Mouse (Mus musculus) intestine, embryonic 15.5 days (tissue): ENCODE measurements at regions not wholly inside any gene's neighbourhood (a gene's known extent, or its start where the extent isn't known, plus 50 kb on each side); places are given as distances from the start of the nearest gene placed in this dataset.

Source experiments
- ATAC-seq: fragments of 200-750 bp; cut with Nextera tagmentation; 2 replicates; pipeline ENCODE4 v1.8.0; 2017; ENCODE audit warnings: moderate TSS enrichment, moderate library complexity
- H3K27ac ChIP-seq: fragments of 300-500 bp; sonication (generic); 2 replicates; pipeline ENCODE4 v1.5.1; 2015; ENCODE audit warnings: mild to moderate bottlenecking, inconsistent platforms
- H3K27me3 ChIP-seq: fragments of 300-500 bp; sonication (generic); replicated peaks from 2 replicates; pipeline ENCODE4 v1.6.1; 2015; ENCODE audit warnings: inconsistent platforms
- H3K36me3 ChIP-seq: fragments of 300-500 bp; sonication (generic); 2 replicates; pipeline ENCODE4 v1.6.1; 2015; ENCODE audit warnings: inconsistent platforms
- H3K4me1 ChIP-seq: fragments of 300-500 bp; sonication (generic); replicated peaks from 2 replicates; pipeline ENCODE4 v1.6.1; 2015; ENCODE audit warnings: inconsistent platforms
- H3K4me2 ChIP-seq: fragments of 300-500 bp; sonication (generic); replicated peaks from 2 replicates; pipeline ENCODE4 v1.6.1; 2015; ENCODE audit warnings: mild to moderate bottlenecking, inconsistent platforms
- H3K4me3 ChIP-seq: fragments of 300-500 bp; sonication (generic); replicated peaks from 2 replicates; pipeline ENCODE4 v1.5.1; 2015; ENCODE audit warnings: inconsistent platforms
- H3K9ac ChIP-seq: fragments of 300-500 bp; sonication (generic); 2 replicates; pipeline ENCODE4 v1.6.1; 2015; ENCODE audit warnings: inconsistent platforms
- H3K9me3 ChIP-seq: fragments of 300-500 bp; sonication (generic); 2 replicates; pipeline ENCODE4 v1.6.1; 2016; ENCODE audit warnings: inconsistent platforms
- WGBS: fragments of 180-500 bp; shearing (Covaris S2); methylation state at CpG from one replicate; pipeline ENCODE4 v1.1.7; 2015; 5-methylcytosine and 5-hydroxymethylcytosine counted together

- Histone ChIP-seq H3K4me1 (peaks cover 37% of the 10 kb centered on the region), H3K9me3 (no peaks in the 10 kb centered on the region), H3K4me3 (no peak overlapping the region), H3K36me3 (no peaks in the 10 kb centered on the region), H3K27me3 (no peaks in the 10 kb centered on the region), H3K27ac (0 out of 2 replicates have a peak overlapping the region, but pooled peaks have one; percentile 5), H3K4me2 (no peak overlapping the region), H3K9ac (no peak overlapping the region)
- no peak; the same call in 1 of the 2 replicates for ATAC-seq
- 63% methylated on average over 16 of the region's 16 CpGs for WGBS
Observed at GRCm38 (mm10) chr17:84083307-84084263, 104.2 kb downstream of the Zfp36l2 start.

DNA sequence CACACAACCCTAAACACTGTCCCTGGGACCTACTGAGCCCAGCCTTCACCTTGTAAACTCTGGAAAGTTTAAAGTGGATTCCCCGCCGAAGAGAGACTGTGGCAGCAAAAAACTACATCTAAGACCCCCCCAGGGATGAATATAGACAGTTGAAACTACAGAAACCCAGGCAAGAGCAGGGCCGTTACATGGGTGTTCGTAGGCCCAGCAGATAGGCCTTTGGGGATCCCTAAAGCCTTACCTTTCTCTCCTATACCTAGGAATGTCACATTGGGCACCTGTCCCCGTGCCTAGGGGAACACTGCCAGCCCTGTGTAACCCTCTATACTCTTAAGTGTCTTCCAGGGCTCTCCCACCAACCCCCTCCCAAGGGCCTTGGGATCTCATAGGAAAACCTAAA is 105.2 kb downstream of the Zfp36l2 start:
- 92% methylated on average over 5 of the region's 5 CpGs for WGBS
- Histone ChIP-seq H3K4me1 (peaks cover 37% of the 10 kb centered on the region), H3K4me3 (no peak overlapping the region), H3K4me2 (no peak overlapping the region), H3K27ac (peak overlapping the region; percentile 33; the same call in 1 of the 2 replicates), H3K9me3 (no peaks in the 10 kb centered on the region), H3K36me3 (no peaks in the 10 kb centered on the region), H3K9ac (no peak overlapping the region), H3K27me3 (no peaks in the 10 kb centered on the region)
- ATAC-seq, result no peak

DNA sequence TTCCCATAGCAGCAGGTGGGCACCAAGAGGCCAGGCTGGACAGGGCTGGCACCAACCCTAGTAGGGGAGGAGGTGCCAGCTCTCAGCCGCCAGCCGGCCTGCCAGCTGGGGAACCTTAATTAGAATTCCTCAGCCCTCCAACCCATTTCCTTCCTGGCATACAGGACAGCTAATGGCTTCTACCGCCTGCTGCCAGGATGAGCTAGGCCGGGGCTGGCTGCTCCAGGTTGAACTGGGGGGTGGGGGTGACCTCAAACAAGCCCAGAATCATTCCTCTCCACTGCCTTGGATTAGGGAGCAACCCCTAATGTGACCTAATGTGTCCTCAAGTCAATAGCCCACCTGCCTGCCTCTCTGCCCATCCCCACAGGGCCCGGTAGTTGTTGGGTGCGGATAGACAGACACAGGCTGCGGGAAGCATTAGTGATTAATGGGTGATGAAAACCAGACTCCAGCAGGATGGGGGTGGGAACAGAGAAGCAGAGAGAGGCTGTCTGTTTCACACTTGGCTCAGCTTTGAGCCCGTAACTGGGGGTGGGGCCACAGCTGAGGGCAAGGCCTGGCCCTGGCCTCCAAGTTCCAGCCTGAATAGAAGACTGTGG is 105.9 kb downstream of the Zfp36l2 start:
- Histone ChIP-seq H3K4me2 (no peak overlapping the region), H3K27ac (peak overlapping the region; percentile 36), H3K27me3 (no peaks in the 10 kb centered on the region), H3K9ac (no peak overlapping the region), H3K36me3 (no peaks in the 10 kb centered on the region), H3K4me1 (peaks cover 37% of the 10 kb centered on the region), H3K4me3 (no peak overlapping the region), H3K9me3 (no peaks in the 10 kb centered on the region)
- ATAC-seq, result peak; percentile 56
- WGBS, result 37% methylated on average over 8 of the region's 8 CpGs

- Histone ChIP-seq H3K9ac (no peak overlapping the region), H3K36me3 (no peaks in the 10 kb centered on the region), H3K9me3 (no peaks in the 10 kb centered on the region), H3K27ac (peak overlapping the region; percentile 57), H3K4me1 (peaks cover 14% of the 10 kb centered on the region), H3K4me2 (no peak overlapping the region), H3K27me3 (no peaks in the 10 kb centered on the region), H3K4me3 (no peak overlapping the region)
- 68% methylated on average over 3 of the region's 3 CpGs for WGBS
- ATAC-seq, result no peak
Observed at GRCm38 (mm10) chr17:84075081-84075938, 112.4 kb downstream of the Zfp36l2 start.

- ATAC-seq, result peak; percentile 48; the same call in 1 of the 2 replicates
- Histone ChIP-seq H3K4me2 (no peak overlapping the region), H3K9ac (no peak overlapping the region), H3K4me1 (peaks cover 10% of the 10 kb centered on the region), H3K9me3 (no peaks in the 10 kb centered on the region), H3K27me3 (no peaks in the 10 kb centered on the region), H3K27ac (peak overlapping the region; percentile 57), H3K36me3 (no peaks in the 10 kb centered on the region), H3K4me3 (no peak overlapping the region)
- 66% methylated on average over 10 of the region's 10 CpGs for WGBS
Observed at GRCm38 (mm10) chr17:84074000-84074782, 113.6 kb downstream of the Zfp36l2 start.

DNA sequence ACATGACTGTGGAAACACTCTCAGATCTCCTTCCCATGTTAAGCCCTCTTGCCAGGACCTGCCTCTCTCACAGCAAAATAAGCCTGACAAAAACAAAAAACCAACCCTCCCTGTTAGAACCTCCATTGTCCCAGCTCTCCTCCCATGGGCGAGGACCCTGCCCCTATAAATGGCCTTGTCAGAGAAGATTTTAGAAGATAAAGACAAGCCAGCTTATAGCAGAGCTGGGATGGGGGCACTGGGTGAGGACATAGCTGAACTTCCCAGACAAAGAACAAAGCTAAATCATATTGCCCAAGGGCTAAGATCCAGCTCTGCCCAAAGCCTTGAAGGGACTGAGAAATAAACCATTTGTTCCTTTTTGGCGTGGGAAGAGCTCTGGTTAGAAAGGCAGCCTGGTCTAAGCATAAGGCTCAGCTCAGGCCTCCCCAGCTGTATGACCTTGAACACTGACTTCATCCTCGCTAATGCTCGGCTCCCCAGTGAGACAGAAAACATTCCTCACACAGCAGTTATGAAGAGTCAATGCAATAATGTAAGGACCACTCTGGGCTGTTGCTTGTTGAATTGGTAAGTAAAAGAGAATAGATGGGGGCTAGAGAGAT is 115.2 kb downstream of the Zfp36l2 start:
- Histone ChIP-seq H3K4me1 (peaks cover 10% of the 10 kb centered on the region), H3K27ac (peak overlapping the region; percentile 29), H3K4me2 (no peak overlapping the region), H3K9ac (no peak overlapping the region), H3K4me3 (no peak overlapping the region), H3K9me3 (no peaks in the 10 kb centered on the region), H3K27me3 (no peaks in the 10 kb centered on the region), H3K36me3 (no peaks in the 10 kb centered on the region)
- WGBS, result 40% methylated on average over 4 of the region's 4 CpGs
- peak; percentile 55 for ATAC-seq

DNA sequence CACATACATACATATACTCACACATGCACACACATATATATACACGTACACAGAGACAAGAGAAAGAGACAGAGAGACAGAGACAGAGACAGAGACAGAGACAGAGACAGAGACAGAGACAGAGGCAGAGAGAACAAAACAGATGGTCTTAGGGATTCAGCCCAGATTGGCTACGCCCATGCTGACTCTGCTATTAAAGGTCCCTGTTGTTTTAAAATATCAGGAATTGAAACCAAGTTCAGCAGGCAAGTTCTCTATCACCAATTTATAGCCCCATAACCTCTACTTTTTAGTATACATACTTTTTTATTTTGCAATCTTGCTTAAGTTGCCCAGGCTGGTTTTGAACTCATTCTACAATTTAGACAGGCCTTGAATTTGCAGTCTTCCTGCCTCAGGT is 115.9 kb downstream of the Zfp36l2 start:
- Histone ChIP-seq H3K27ac (peak overlapping the region; percentile 29; the same call in 1 of the 2 replicates), H3K4me1 (peaks cover 10% of the 10 kb centered on the region), H3K4me3 (no peak overlapping the region), H3K27me3 (no peaks in the 10 kb centered on the region), H3K9ac (no peak overlapping the region), H3K9me3 (no peaks in the 10 kb centered on the region), H3K4me2 (no peak overlapping the region), H3K36me3 (no peaks in the 10 kb centered on the region)
- no peak for ATAC-seq
- WGBS, result 85% methylated on average over 2 of the region's 2 CpGs

- Histone ChIP-seq H3K36me3 (no peaks in the 10 kb centered on the region), H3K9me3 (no peaks in the 10 kb centered on the region), H3K27me3 (no peaks in the 10 kb centered on the region), H3K27ac (no peak overlapping the region), H3K4me1 (peaks cover 10% of the 10 kb centered on the region), H3K9ac (no peak overlapping the region), H3K4me3 (no peak overlapping the region), H3K4me2 (no peak overlapping the region)
- no peak for ATAC-seq
- 78% methylated on average over 3 of the region's 3 CpGs for WGBS
Observed at GRCm38 (mm10) chr17:84070596-84070995, 117.2 kb downstream of the Zfp36l2 start.

DNA sequence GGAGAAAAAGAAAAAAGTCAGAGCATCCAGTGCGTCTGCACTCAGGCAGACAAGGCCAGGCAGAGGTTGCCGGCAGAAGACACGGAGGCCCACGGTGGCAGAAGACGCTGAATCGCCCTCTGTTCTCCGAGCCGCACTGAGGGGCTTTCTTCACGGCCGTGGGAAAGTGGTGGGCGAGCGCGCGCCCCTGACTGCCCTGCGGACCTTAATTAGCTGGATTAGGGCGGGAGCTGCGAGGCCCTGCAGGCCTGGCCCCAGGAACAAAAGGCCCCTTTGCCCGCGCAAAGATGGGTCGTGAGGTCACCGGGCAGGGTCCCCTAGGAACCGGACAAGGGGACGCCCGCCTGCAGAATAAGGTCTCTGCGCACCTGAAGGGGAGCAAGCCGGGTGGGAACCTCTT is 120.6 kb downstream of the Zfp36l2 start:
- H3K4me1 ChIP-seq, result 0 out of 2 replicates have a peak, but pooled peaks cover 2% of the 10 kb centered on the region
- H3K9me3 ChIP-seq, result no peaks in the 10 kb centered on the region
- WGBS, result 74% methylated on average over 26 of the region's 26 CpGs
- H3K27ac ChIP-seq, result no peak overlapping the region
- no peak overlapping the region for H3K9ac ChIP-seq
- no peaks in the 10 kb centered on the region for H3K36me3 ChIP-seq
- no peak for ATAC-seq
- H3K4me2 ChIP-seq, result no peak overlapping the region
- no peak overlapping the region for H3K4me3 ChIP-seq
- H3K27me3 ChIP-seq, result no peaks in the 10 kb centered on the region

DNA sequence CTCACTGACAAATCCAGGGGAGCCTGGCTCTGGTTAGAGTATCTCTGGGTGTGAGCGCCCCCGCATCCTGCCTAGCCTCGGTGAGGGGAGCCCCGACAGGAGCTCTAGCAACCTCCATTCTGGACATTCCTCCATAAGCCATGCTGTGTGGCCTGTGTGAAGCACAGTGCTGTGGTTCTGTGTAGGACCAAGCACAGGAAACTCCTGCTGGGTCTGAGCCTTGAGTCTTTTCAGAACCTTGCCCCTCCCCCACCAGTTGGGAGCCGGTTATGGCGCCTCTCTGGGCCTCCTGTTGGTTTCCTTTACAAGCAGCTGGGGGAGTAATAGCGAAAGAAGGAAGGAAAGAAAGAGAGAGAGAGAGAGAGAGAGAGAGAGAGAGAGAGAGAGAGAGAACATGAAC is 124.0 kb downstream of the Zfp36l2 start:
- Histone ChIP-seq H3K27ac (no peak overlapping the region), H3K9ac (no peak overlapping the region), H3K27me3 (no peaks in the 10 kb centered on the region), H3K4me1 (peaks cover 6% of the 10 kb centered on the region; the same call in 1 of the 2 replicates), H3K4me3 (no peak overlapping the region), H3K36me3 (no peaks in the 10 kb centered on the region), H3K9me3 (no peaks in the 10 kb centered on the region), H3K4me2 (no peak overlapping the region)
- WGBS, result 58% methylated on average over 7 of the region's 7 CpGs
- ATAC-seq, result no peak

GRCm38 (mm10) chr17:84061621-84062020 is 126.1 kb downstream of the Zfp36l2 start:
- H3K27ac ChIP-seq, result no peak overlapping the region
- 54% methylated on average over 6 of the region's 6 CpGs for WGBS
- ATAC-seq, result peak; percentile 64
- H3K4me1 ChIP-seq, result peaks cover 13% of the 10 kb centered on the region; the same call in 1 of the 2 replicates
- no peaks in the 10 kb centered on the region for H3K36me3 ChIP-seq
- no peak overlapping the region for H3K4me3 ChIP-seq
- H3K27me3 ChIP-seq, result no peaks in the 10 kb centered on the region
- H3K9ac ChIP-seq, result no peak overlapping the region
- no peaks in the 10 kb centered on the region for H3K9me3 ChIP-seq
- H3K4me2 ChIP-seq, result no peak overlapping the region
